Mouse (Mus musculus) fibroblast of lung, adult 2 months (primary cell): Measurements from ENCODE around the gene Chd4.
"Not testable (repeated sequence)": the region's sequence is repeated elsewhere in the genome, so short reads cannot be mapped to it uniquely, and the experiment has no call there.

Experiments used
- DNase-seq: peaks from one replicate; pipeline ENCODE4 v3.0.0-alpha.2; 2011; ENCODE audit warnings: low read depth

Gene Chd4

GRCm38 (mm10) chr6:125160854-125161760 is 65.3 kb downstream of the Chd4 start:
- peak; percentile 79 for DNase-seq

GRCm38 (mm10) chr6:125161971-125162370 is 66.2 kb downstream of the Chd4 start:
- DNase-seq, result not testable (repeated sequence)

- DNase-seq, result not testable (repeated sequence)
Observed at GRCm38 (mm10) chr6:125162615-125163305, 67.0 kb downstream of the Chd4 start.

GRCm38 (mm10) chr6:125163801-125164657 is 68.2 kb downstream of the Chd4 start:
- DNase-seq, result no peak

GRCm38 (mm10) chr6:125164672-125165327 is 69.0 kb downstream of the Chd4 start:
- no peak for DNase-seq

GRCm38 (mm10) chr6:125165328-125165891 is 69.6 kb downstream of the Chd4 start:
- DNase-seq, result peak; percentile 87

GRCm38 (mm10) chr6:125166051-125166751 is 70.4 kb downstream of the Chd4 start, which contains the start of gene Gapdh:
Gene Gapdh, minus strand, starts transcription at chr6:125166467.
- no peak for DNase-seq

- no peak for DNase-seq
Observed at GRCm38 (mm10) chr6:125166861-125167650, 71.3 kb downstream of the Chd4 start.

GRCm38 (mm10) chr6:125168086-125168485 is 72.3 kb downstream of the Chd4 start:
- no peak for DNase-seq

- no peak for DNase-seq
Observed at GRCm38 (mm10) chr6:125170194-125170593, 74.4 kb downstream of the Chd4 start.

- DNase-seq, result no peak
Observed at GRCm38 (mm10) chr6:125172474-125172873, 76.7 kb downstream of the Chd4 start.

GRCm38 (mm10) chr6:125173256-125173655 is 77.5 kb downstream of the Chd4 start:
- DNase-seq, result no peak

- no peak for DNase-seq
Observed at GRCm38 (mm10) chr6:125175469-125175868, 79.7 kb downstream of the Chd4 start.

GRCm38 (mm10) chr6:125179601-125180000 is 83.8 kb downstream of the Chd4 start:
- DNase-seq, result no peak
